In genomic region chr4:32665843-32666242, GRCm38 (mm10) we compare ENCODE assay signal across 28 mouse cellular contexts.
"Had no signal": no experiment of that assay in that cellular context is flagged by ENCODE, and none has a peak within 500 bp of the region (broad histone marks: within the 10 kb centered on the region; RNA-seq: fewer than 3 reads in every experiment).

No protein-coding gene starts in this region.

- H3K9ac ChIP-seq: limb, embryonic 12.5 days; limb, embryonic 13.5 days; limb, embryonic 15.5 days; liver, embryonic 12.5 days; liver, embryonic 13.5 days; liver, embryonic 14.5 days; liver, embryonic 15.5 days; liver, postnatal 0 days; lung, embryonic 14.5 days; lung, embryonic 15.5 days; midbrain, embryonic 12.5 days; midbrain, embryonic 13.5 days; midbrain, embryonic 15.5 days; neural tube, embryonic 12.5 days had no signal

- DNase-seq: left cerebral cortex, postnatal 4 days; liver; liver, embryonic 13.5 days; liver, postnatal 0 days; lung, adult 18-20 months; lung, adult 2 months; lung, embryonic 14.5 days; lung, postnatal 10 days; lung, postnatal 14 days; lung, postnatal 36 days; lung, postnatal 4 days; midbrain, embryonic 14.5 days had no signal

- H3K4me3 ChIP-seq: limb, embryonic 10.5 days; limb, embryonic 12.5 days; limb, embryonic 13.5 days; limb, embryonic 15.5 days; liver, embryonic 12.5 days; liver, embryonic 13.5 days; liver, embryonic 15.5 days; lung, embryonic 15.5 days; megakaryocyte, embryonic 14.5 days; midbrain, embryonic 10.5 days; midbrain, embryonic 12.5 days; midbrain, embryonic 13.5 days; midbrain, embryonic 15.5 days; myocyte; neural tube, embryonic 12.5 days had no signal

- H3K9me3 ChIP-seq: limb, embryonic 10.5 days; limb, embryonic 12.5 days; limb, embryonic 13.5 days; limb, embryonic 15.5 days; liver, embryonic 12.5 days; liver, embryonic 13.5 days; liver, embryonic 15.5 days; lung, embryonic 15.5 days; megakaryocyte, embryonic 14.5 days; midbrain, embryonic 10.5 days; midbrain, embryonic 12.5 days; midbrain, embryonic 13.5 days; midbrain, embryonic 15.5 days; neural tube, embryonic 12.5 days had no signal

- H3K27me3 ChIP-seq: limb, embryonic 12.5 days; limb, embryonic 13.5 days; limb, embryonic 15.5 days; liver, embryonic 12.5 days; liver, embryonic 13.5 days; liver, embryonic 15.5 days; lung, embryonic 15.5 days; megakaryocyte, embryonic 14.5 days; midbrain, embryonic 12.5 days; midbrain, embryonic 13.5 days; midbrain, embryonic 15.5 days; neural tube, embryonic 12.5 days had no signal

- H3K27ac ChIP-seq: limb, embryonic 10.5 days; limb, embryonic 12.5 days; limb, embryonic 13.5 days; limb, embryonic 15.5 days; liver, embryonic 12.5 days; liver, embryonic 13.5 days; liver, embryonic 14.5 days; liver, embryonic 15.5 days; lung, embryonic 15.5 days; macrophage; midbrain, embryonic 10.5 days; midbrain, embryonic 12.5 days; midbrain, embryonic 13.5 days; midbrain, embryonic 15.5 days; neural tube, embryonic 12.5 days had no signal

- H3K4me1 ChIP-seq: limb, embryonic 10.5 days; limb, embryonic 12.5 days; limb, embryonic 13.5 days; limb, embryonic 15.5 days; liver, embryonic 12.5 days; liver, embryonic 13.5 days; liver, embryonic 15.5 days; lung, embryonic 15.5 days; megakaryocyte, embryonic 14.5 days; midbrain, embryonic 10.5 days; midbrain, embryonic 12.5 days; midbrain, embryonic 13.5 days; midbrain, embryonic 15.5 days; neural tube, embryonic 12.5 days had no signal
